ENCODE assay signal across 8 mouse cellular contexts in the genomic region with DNA sequence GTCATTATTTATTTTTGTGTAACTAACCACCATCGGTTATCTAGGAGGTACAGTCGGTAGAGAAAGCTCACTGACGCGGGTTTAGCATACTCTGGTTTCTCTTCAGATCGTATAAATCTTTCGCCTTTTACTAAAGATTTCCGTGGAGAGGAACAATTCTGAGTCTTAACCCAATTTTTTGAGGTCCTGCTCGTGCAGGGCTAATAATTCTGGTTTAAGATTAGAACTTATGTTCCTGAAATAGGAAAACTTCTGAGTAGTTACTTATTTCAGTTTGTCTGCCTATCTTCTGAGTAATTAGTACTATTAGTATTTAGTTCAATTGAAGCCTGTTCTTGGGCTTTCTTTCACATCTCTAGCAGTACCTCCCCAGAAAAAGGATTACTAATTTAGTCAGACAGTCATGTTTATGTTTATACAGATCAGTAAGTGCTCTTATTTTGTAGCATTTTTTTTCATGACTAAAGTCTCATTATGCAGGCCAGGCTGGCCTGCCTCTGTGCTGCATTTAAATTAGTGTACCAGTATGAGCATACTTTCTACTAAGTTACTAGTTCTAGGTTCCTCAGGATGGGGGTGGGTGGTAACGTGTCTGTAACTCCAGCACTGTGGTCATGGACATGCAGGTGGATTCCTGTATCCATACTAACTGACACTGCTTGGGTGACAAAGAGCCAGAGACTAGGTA. TPM values are rescaled to one million over a fixed set of nuclear protein-coding genes. Genes with fewer than 3 reads are reported as not detected.
DNase-seq lines count a peak whose midpoint lies in the region; ATAC-seq lines count a peak whose summit lies in the region.

No protein-coding gene starts in this region.

- peak overlapping the region; percentile 28 for H3K4me3 ChIP-seq in hindbrain, embryonic 13.5 days
- H3K4me3 ChIP-seq in midbrain, embryonic 10.5 days, result peak overlapping the region; percentile 46
- peak overlapping the region; percentile 34 for H3K4me3 ChIP-seq in stomach, embryonic 14.5 days (ENCODE audit: low read depth, low read length)

- peaks cover 5% of the 10 kb centered on the region; the same call in 1 of the 2 replicates for H3K4me1 ChIP-seq in hindbrain, embryonic 13.5 days (replicated peaks)
- H3K4me1 ChIP-seq in midbrain, embryonic 10.5 days, result peaks cover 3% of the 10 kb centered on the region; the same call in 1 of the 2 replicates
- H3K4me1 ChIP-seq in stomach, embryonic 14.5 days (ENCODE audit: control insufficient read depth, insufficient read depth, low read length), result no peaks in the 10 kb centered on the region

- peak overlapping the region; percentile 79 for H3K27ac ChIP-seq in hindbrain, embryonic 13.5 days
- H3K27ac ChIP-seq in midbrain, embryonic 10.5 days (replicated peaks), result peak overlapping the region; percentile 96
- H3K27ac ChIP-seq in stomach, embryonic 14.5 days (ENCODE audit: low read length), result peak overlapping the region; percentile 81

- WGBS in hindbrain, embryonic 13.5 days, result under 1% methylated on average over 9 of the region's 9 CpGs
- WGBS in midbrain, embryonic 10.5 days, result under 1% methylated on average over 9 of the region's 9 CpGs
- 0% methylated on average over 9 of the region's 9 CpGs for WGBS in stomach, embryonic 14.5 days

- ATAC-seq in hindbrain, embryonic 13.5 days (ENCODE audit: low FRiP score), result peak; percentile 90
- peak; percentile 86 for ATAC-seq in stomach, embryonic 14.5 days (ENCODE audit: insufficient number of reproducible peaks, insufficient read depth, low FRiP score, low read depth)

- no peaks in the 10 kb centered on the region for H3K9me3 ChIP-seq in hindbrain, embryonic 13.5 days
- H3K9me3 ChIP-seq in midbrain, embryonic 10.5 days (replicated peaks), result no peaks in the 10 kb centered on the region; the same call in 1 of the 2 replicates
- no peaks in the 10 kb centered on the region for H3K9me3 ChIP-seq in stomach, embryonic 14.5 days (ENCODE audit: control insufficient read depth, low read depth, low read length)

- H3K27me3 ChIP-seq in hindbrain, embryonic 13.5 days, result no peaks in the 10 kb centered on the region
- H3K27me3 ChIP-seq in midbrain, embryonic 10.5 days (ENCODE audit: low read depth, poor library complexity, severe bottlenecking), result no peaks in the 10 kb centered on the region
- no peaks in the 10 kb centered on the region for H3K27me3 ChIP-seq in stomach, embryonic 14.5 days (ENCODE audit: control insufficient read depth, insufficient read depth, low read length)

- DNase-seq in cerebellum, postnatal 10 days, result peak; percentile 35 to 38
- no peak for DNase-seq in cerebellum, adult 8-10 months
- peak; percentile 92 for DNase-seq in ZHBTc4 (ENCODE audit: low read depth, low spot score)
- peak; percentile 74 for DNase-seq in fibroblast of lung, adult 2 months (ENCODE audit: low read depth)
- peak; percentile 15 to 30 for DNase-seq in layer of hippocampus, postnatal 14 days (ENCODE audit: low spot score in 2 of 2)
- DNase-seq in midbrain, embryonic 10.5 days (ENCODE audit: low spot score), result peak; percentile 73

- no peaks in the 10 kb centered on the region for H3K36me3 ChIP-seq in hindbrain, embryonic 13.5 days
- no peaks in the 10 kb centered on the region for H3K36me3 ChIP-seq in midbrain, embryonic 10.5 days
- no peaks in the 10 kb centered on the region for H3K36me3 ChIP-seq in stomach, embryonic 14.5 days (ENCODE audit: control insufficient read depth, insufficient read depth, low read length)

- peak overlapping the region; percentile 67 for H3K9ac ChIP-seq in hindbrain, embryonic 13.5 days
- H3K9ac ChIP-seq in stomach, embryonic 14.5 days (replicated peaks; ENCODE audit: low read depth, low read length), result peak overlapping the region; percentile 45

- peak overlapping the region; percentile 40 for H3K4me2 ChIP-seq in hindbrain, embryonic 13.5 days
- H3K4me2 ChIP-seq in stomach, embryonic 14.5 days (replicated peaks; ENCODE audit: low read depth, low read length), result peak overlapping the region; percentile 49

RNA-seq across cellular contexts. Expression of a gene that starts 7.6 kb away (rescaled TPM):
- polyA plus RNA-seq in hindbrain, embryonic 13.5 days (2015; fragmentation: Nextera tagmentation; extraction: Ambion mirVana), result 14.6 and 16.5 TPM in 2 replicates
- 1 to 10 TPM; 1.3 to 1.7 TPM for total RNA-seq in layer of hippocampus, postnatal 14 days (2021)
- 107 and 113 TPM in 2 replicates for polyA plus RNA-seq in midbrain, embryonic 10.5 days (2016; fragmentation: Nextera tagmentation; extraction: Ambion mirVana)
- polyA plus RNA-seq in stomach, embryonic 14.5 days (2014; fragmentation: Nextera tagmentation; extraction: Ambion mirVana), result 54.5 and 55.0 TPM in 2 replicates

RNA-seq across cellular contexts. Expression of a gene that starts 34.0 kb away (rescaled TPM):
- 576 and 608 TPM in 2 replicates for polyA plus RNA-seq in hindbrain, embryonic 13.5 days (2015; fragmentation: Nextera tagmentation; extraction: Ambion mirVana)
- total RNA-seq in layer of hippocampus, postnatal 14 days (2021), result 100 to 1,000 TPM; 436 to 472 TPM
- 691 and 830 TPM in 2 replicates for polyA plus RNA-seq in midbrain, embryonic 10.5 days (2016; fragmentation: Nextera tagmentation; extraction: Ambion mirVana)
- 1,401 and 1,488 TPM in 2 replicates for polyA plus RNA-seq in stomach, embryonic 14.5 days (2014; fragmentation: Nextera tagmentation; extraction: Ambion mirVana)

RNA-seq across cellular contexts. Expression of a gene that starts 56.2 kb away (rescaled TPM):
- 16.2 and 16.6 TPM in 2 replicates for polyA plus RNA-seq in hindbrain, embryonic 13.5 days (2015; fragmentation: Nextera tagmentation; extraction: Ambion mirVana)
- 10 to 100 TPM; 11.6 to 13.8 TPM for total RNA-seq in layer of hippocampus, postnatal 14 days (2021)
- polyA plus RNA-seq in midbrain, embryonic 10.5 days (2016; fragmentation: Nextera tagmentation; extraction: Ambion mirVana), result 36.8 and 41.3 TPM in 2 replicates
- polyA plus RNA-seq in stomach, embryonic 14.5 days (2014; fragmentation: Nextera tagmentation; extraction: Ambion mirVana), result 2.6 and 3.8 TPM in 2 replicates
